Mouse (Mus musculus) thymus, postnatal 0 days (tissue): Measurements from ENCODE around the gene Pdhx. TPM values are rescaled to one million over a fixed set of nuclear protein-coding genes. Genes with fewer than 3 reads are reported as not detected.

ENCODE experiments used
- DNase-seq: peaks from one replicate; pipeline ENCODE4 v3.0.0-alpha.2; 2015; ENCODE audit warnings: low spot score
- polyA plus RNA-seq: library from polyadenylated mRNA; unstranded; fragments of >200 nt; fragmentation: Nextera tagmentation; extraction: Ambion mirVana; gene quantifications from 2 replicates; pipeline ENCODE4 v1.2.1, GENCODE M21; 2015

Pdhx gene
- polyA plus RNA-seq, 1 experiment from 2014 or later, result 30.1 TPM

DNA sequence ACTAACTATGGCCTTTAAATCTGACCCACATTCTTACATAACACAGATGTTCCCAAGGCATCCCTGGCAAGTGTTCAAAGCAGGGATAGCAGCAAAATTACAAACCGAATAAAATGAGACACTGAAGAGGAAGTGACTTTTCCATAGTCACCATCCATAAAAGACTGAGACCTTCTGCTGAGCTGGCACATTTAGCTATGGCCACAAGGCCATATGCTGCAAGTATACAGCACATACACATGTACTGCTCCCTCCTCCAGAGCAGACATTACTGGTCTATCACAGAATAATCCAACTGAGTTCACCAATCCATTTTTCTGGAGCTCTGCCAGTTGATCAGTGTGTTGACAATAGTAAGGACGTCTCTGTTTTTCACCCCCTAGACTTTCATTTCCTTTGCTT is 83.0 kb downstream of the Pdhx start:
- no peak for DNase-seq

DNA sequence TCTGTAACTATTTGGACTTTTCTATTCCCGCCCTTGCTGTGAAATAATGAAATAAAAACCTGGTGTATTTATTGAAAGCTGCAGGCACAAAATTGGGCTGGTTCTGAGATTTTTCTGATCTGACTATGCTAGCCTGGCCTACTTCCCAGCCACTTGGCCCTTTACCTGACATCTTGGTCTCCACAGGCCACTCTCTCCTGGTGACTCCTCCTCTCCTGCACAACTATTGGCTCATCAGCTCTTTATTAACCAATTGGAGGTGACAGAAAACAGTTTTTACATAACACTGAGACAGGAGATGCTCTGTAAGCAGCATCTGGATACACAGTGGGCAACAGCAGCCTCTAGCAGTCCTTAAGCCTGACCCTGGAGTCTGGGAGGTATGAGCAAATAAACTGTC is 83.9 kb downstream of the Pdhx start:
- DNase-seq, result no peak

DNA sequence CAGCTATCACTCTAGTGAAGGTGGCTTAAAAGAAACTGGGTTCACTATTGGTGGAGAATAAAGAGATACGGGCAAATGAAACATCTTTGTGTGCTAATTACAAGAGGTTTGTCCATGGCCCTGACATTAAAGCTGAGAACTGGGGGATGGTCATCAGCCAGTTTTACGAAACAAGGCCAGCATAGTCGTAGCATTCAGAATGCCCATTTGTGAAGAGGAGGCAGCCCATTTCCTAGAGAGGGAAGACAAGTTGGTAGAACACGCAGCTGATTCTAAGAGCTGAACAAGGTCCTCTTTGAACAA is 85.7 kb downstream of the Pdhx start:
- no peak for DNase-seq

DNA sequence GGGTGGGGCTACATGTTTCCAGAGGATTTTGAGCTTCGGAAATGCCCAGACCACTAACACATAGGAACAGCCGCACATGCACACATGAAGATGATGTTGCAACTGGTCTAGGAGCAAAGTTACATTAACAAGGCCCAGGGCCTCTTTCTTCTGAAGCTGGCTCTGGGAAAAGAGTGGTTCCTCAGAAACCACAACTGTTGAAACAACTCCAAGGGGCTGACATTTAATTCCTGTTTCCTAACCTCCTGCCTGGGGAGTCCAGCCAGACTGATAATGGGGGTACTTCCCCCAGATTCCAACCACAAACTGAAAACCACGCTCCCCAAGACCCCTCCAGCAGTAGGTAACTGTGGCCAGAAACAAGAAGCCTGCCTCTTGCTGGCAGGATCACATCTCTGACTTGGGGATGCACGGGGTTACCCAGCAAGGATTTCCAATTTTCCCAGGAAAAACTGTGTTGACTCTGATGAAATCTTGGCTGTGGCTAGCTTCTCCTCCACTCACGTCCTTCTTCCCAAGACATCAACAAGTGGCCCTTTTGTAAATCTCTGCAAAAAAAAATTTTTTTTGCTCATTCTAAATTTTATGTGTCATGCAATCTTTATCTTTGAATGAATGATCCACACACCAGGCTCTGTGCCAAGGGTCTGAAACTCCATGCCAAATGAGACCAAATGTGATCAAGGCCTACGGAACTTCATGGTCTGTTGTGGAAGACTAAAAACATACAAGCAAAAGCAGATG is 86.2 kb downstream of the Pdhx start:
- no peak for DNase-seq

DNA sequence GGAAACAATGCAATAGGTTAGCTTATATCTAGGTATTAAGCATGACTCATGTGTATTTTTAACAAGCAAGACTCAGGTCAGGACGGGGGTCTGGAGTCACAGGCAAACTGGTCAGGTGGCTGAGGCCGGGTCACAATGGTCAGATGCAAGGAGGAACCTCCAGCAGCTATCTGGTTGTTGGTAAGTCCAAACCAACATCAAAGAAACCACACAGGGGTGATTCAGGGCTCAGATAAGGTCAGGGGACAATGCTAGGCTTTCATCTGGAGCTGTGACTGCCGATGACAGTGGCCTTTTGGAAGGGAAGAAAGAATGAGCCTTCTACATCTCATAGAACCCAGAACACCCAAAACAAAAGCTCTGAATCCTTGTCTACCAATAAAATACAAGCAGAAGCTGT is 86.9 kb downstream of the Pdhx start:
- DNase-seq, result no peak

DNA sequence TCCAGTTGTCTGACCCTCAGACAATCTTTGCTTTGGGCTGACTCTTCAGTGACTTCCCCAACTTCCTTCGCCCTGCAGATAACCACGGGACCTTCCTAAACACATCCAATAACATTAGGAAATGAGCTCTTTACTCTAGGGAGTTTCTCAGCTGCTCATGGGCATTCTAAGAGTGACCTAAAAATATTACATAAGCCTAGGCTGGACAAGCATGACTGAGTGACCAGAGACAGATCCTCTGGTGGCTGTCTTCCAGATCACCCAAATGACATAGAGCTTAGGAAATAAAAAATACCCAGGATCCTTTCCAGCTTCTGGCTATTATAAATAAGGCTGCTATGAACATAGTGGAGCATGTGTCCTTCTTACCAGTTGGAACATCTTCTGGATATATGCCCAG is 90.5 kb downstream of the Pdhx start:
- DNase-seq, result no peak

DNA sequence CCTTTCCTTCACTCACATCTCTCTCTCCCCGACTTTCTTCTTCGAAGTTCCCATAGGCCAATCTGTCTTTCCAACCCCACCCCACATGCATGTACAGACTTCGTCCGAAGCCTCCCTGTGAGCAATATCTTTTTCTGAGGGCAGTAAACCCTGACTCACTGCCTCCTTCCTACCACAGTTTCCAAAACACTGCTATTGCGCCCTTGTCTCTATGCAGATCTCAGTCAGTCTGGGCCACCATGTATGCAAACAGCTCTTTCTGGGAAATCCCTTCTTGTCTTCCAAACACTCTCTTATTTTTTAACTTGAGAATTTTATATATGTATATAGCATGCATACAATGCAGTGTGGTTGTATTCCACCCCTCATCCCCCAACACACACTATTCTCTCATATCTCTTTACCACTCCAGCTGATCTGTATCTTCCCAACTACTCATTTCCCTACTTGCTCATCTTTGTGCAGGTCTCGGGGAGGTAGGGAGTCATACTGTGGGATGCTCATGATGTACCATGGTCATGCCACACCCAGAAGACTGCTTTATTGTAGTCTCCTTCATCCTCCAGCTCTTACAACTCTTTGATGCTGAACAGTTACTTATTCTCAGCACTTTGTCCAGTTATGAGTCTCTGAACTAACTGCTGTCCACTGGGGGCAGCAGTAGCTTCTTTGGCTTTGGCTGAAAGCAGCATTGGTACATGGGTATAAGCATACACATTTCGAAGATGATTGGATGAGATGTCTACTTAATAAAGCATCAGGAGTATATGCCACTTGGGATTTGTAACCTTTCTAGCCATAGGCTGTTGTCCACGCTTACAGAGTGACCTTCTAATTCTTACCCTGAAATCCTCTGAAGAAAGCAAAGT is 91.6 kb downstream of the Pdhx start:
- no peak for DNase-seq

DNA sequence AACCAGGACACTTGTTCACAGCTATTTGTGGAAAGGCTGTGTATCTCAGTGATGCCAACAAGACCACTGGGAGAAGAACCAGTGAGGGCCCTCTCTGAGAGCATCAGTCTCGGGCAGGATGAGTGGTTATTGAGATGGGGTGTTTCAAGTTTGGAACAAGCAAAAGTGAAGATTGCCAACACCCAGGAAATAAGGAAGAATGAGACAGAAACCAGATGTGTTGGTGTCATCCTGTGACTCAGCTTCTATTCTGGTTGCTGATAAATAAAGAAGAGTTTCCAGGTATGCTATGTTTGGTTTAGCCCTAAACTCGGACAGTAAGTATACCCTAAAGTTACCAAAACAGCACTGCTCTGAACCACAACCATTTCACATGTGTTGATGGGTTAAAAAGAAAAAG is 92.4 kb downstream of the Pdhx start:
- no peak for DNase-seq

DNA sequence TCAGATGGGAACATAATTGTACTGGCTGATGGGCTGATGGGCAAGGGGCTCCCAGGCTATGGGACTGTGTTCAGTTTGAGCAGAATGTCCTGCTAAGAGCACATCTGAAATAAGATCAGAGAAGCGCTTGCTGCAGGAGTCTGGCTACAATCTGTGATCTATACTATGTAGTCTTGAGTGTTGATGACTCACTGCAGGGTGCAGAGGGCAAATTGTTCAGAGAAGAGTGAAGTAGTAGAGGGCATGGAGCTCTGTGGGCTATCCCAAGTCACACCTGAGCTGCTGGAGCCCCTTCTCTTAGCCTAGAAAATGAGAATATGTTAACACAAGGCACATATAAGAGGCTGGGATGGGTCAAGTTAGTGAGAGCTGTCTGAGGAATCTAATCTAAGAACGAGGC is 93.8 kb downstream of the Pdhx start:
- no peak for DNase-seq

DNA sequence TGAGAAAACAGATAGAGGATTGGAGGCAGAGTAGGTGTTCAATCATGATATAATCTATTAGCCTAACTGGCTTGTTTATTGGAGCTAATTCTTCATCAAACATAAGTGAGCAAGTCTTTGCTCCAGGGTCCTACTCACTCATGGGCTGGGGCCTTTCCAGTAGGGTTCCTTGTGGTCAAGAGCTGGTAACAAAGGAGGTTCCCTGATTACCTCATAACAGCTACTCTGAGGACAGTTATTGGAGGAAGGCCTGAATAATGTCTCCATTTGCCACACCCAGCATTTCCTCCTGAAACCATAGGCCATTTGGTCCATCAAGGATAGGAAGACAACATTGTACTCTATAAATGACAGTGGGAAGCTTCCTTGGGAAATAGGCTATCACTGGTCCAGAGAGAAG is 94.2 kb downstream of the Pdhx start:
- DNase-seq, result no peak

DNA sequence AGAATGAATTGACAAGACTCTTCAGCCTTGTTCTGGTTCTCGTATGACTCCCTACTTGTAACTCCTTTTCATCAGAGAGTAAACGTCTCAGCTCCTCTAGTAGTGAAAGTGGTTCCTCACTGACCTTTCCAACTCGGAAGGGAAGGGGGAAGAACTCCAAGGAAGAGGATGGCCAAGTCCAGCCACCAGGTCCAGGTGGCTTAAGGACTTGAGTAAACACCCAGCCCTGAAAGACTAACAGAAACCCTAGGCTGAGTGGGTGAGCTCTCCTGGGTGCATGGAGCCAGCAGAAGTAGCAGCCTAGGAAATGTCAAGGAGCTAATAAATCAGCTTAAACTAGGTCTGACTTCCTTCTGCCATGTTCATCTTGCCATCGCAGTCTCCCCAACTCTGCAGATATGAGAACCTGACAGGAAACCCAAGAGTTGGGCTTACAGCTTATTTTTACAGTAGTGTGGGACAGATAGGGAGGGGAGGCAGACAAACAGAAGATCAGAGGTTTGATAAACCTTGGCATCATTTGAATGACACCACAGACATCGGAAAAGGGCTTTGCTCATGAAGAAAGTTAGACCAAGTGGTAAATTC is 97.9 kb downstream of the Pdhx start:
- DNase-seq, result no peak

DNA sequence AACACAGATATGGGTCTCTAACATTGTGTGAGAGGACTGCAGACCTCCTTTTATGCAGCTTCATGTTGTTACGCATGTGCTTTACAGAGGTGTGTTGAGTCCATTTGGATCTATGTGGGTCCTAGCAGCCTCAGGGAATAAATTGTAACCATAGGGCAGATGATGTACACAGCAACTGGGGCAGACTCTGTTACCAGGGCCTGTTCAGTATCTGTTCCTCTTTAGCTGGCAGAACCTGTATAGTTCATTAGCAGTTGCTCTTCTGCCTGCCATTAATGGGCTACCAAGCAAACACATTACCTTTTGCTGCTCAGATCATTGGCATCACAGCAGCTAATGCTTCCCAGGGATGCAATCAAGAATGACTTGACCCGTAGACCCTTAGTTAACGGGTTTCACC is 100.2 kb downstream of the Pdhx start:
- DNase-seq, result no peak

DNA sequence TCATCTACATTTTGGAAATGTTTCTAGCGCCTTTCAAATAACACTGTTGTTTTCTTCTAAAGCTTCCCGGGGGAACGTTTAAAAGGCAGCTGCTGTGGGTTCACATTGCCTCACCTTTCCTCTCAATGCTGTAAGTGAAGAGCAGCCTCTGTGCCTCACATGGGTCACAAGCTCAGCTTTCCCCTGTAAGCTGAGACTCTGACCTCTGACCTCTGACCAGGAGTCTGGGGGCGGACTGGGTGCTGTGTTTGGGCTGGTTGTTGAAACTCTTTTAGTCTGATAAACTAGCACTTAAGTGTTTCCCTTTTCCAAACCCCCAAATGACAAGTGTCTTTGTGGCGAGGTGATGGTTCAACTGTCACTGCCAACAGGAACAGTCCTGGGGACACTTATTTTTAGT is 100.7 kb downstream of the Pdhx start:
- no peak for DNase-seq

DNA sequence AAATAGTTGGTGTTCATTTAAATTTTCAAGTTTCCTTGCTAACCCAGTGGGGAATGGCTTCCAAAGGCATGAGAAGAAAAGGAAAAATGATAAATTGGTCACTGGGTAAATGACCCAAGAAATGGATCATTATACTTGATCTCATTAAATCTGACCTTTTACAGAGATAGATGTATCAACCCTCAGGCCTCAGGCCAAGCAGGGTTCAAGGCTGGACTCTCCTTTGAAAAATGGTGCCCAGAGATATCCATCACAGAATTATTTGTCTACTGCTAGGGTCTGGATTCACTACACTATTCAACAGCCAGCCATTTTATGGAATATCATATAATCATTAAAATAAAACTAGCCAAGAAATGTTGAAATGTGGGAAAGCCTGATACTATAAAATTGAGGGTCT is 101.4 kb downstream of the Pdhx start:
- no peak for DNase-seq

Other genes with a start within 250 kb of the Pdhx start
- 10.5 and 11.6 TPM in 2 replicates for gene Cd44, start 171.8 kb downstream of the Pdhx start, polyA plus RNA-seq
- gene Apip, start 162 bp upstream of the Pdhx start, polyA plus RNA-seq, result 40.7 and 42.7 TPM in 2 replicates
- gene Ehf, start 229.8 kb upstream of the Pdhx start, polyA plus RNA-seq, result 1.9 and 2.2 TPM in 2 replicates